Mouse (Mus musculus): ENCODE data around the gene Vmn1r155. TPM values are rescaled to one million over a fixed set of nuclear protein-coding genes. Genes with fewer than 3 reads are reported as not detected.

Vmn1r155 gene
- polyA plus RNA-seq (2015; fragmentation: Nextera tagmentation; extraction: Ambion mirVana), result not detected in 2 replicates

GRCm38 (mm10) chr7:22657718-22658117 is at the start of gene Vmn1r155:
TSS of gene Vmn1r155 (plus strand) at chr7:22658018.

GRCm38 (mm10) chr7:22692217-22692616 is 34.4 kb downstream of the Vmn1r155 start, which contains the start of gene Gm8693:
TSS of gene Gm8693 (minus strand) at chr7:22692317.

Other genes with a start within 250 kb of the Vmn1r155 start
- gene Vmn1r148, start 244.4 kb upstream of the Vmn1r155 start, polyA plus RNA-seq (2015; fragmentation: Nextera tagmentation; extraction: Ambion mirVana), result not detected in 2 replicates
- not detected in 2 replicates for gene Vmn1r149, start 219.8 kb upstream of the Vmn1r155 start, polyA plus RNA-seq (2015; fragmentation: Nextera tagmentation; extraction: Ambion mirVana)
- not detected in 2 replicates for gene Gm10665, start 193.9 kb upstream of the Vmn1r155 start, polyA plus RNA-seq (2015; fragmentation: Nextera tagmentation; extraction: Ambion mirVana)
- gene Vmn1r151, start 158.3 kb upstream of the Vmn1r155 start, polyA plus RNA-seq (2015; fragmentation: Nextera tagmentation; extraction: Ambion mirVana), result not detected in 2 replicates
- not detected in 2 replicates for gene Vmn1r152, start 135.1 kb upstream of the Vmn1r155 start, polyA plus RNA-seq (2015; fragmentation: Nextera tagmentation; extraction: Ambion mirVana)
- gene Gm8677, start 123.1 kb upstream of the Vmn1r155 start, polyA plus RNA-seq (2015; fragmentation: Nextera tagmentation; extraction: Ambion mirVana), result not detected in 2 replicates
- gene Gm4201, start 92.7 kb upstream of the Vmn1r155 start, polyA plus RNA-seq (2015; fragmentation: Nextera tagmentation; extraction: Ambion mirVana), result not detected in 2 replicates
- 0.16 TPM in 1 of 2 replicates, not detected in the other for gene Gm4565, start 69.9 kb upstream of the Vmn1r155 start, polyA plus RNA-seq (2015; fragmentation: Nextera tagmentation; extraction: Ambion mirVana)
- not detected in 2 replicates for gene Gm8693, start 34.3 kb downstream of the Vmn1r155 start, polyA plus RNA-seq (2015; fragmentation: Nextera tagmentation; extraction: Ambion mirVana)
- gene Gm4567, start 61.7 kb downstream of the Vmn1r155 start, polyA plus RNA-seq (2015; fragmentation: Nextera tagmentation; extraction: Ambion mirVana), result not detected in 2 replicates
- not detected in 2 replicates for gene Vmn1r157, start 103.7 kb downstream of the Vmn1r155 start, polyA plus RNA-seq (2015; fragmentation: Nextera tagmentation; extraction: Ambion mirVana)
- not detected in 2 replicates for gene Vmn1r158, start 132.8 kb downstream of the Vmn1r155 start, polyA plus RNA-seq (2015; fragmentation: Nextera tagmentation; extraction: Ambion mirVana)
- not detected in 2 replicates for gene Vmn1r159, start 185.6 kb downstream of the Vmn1r155 start, polyA plus RNA-seq (2015; fragmentation: Nextera tagmentation; extraction: Ambion mirVana)
- not detected in 2 replicates for gene Vmn1r160, start 213.2 kb downstream of the Vmn1r155 start, polyA plus RNA-seq (2015; fragmentation: Nextera tagmentation; extraction: Ambion mirVana)